8 mouse cellular contexts compared by ENCODE assay signal in the genomic region with DNA sequence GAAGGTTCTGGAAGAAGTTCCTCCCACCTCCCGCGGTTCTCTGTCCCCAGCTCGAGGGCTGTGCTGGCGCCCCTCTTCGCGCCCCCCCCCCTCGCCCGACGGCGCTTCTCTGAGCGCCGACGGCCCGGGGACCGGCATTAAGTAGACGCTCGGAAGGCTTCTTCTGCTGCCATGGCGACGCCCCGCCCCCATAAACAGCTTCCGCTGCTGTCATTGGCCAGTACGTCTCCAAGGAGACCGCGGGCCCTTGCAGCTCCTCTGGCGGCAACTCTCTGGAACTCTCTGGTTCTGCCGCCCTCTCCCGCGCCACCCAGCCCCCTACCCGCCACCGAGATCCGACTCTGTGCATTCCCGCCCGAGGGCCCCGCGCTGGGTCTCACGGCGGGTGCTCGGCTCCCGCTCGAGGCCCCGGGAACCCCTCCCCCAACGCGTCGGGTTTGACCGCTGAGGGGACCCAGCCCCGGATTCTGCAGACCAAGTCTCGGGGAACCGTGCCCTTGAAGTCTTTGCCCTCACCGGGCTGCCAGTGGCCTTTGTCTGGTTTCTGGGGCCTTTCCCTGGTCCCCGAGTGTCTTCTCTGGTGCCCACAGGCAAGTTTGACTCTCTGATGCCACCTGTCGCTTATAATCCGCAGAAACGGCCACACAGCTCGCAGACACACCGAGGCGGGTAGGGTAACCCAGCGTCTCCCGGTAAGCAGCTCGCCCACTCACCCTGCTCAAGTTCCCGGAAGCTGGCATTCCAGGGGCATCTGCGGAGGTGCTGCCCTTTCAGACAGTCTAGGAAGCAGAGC. TPM values are rescaled to one million over a fixed set of nuclear protein-coding genes. Genes with fewer than 3 reads are reported as not detected.
DNase-seq lines count a peak whose midpoint lies in the region; ATAC-seq lines count a peak whose summit lies in the region.

A gene (minus strand): TSS at position 156 of the 793 bp plus-strand sequence.

- no peaks in the 10 kb centered on the region for H3K9me3 ChIP-seq in heart, embryonic 14.5 days (ENCODE audit: control insufficient read depth, low read length)
- H3K9me3 ChIP-seq in liver, embryonic 13.5 days (replicated peaks): no peaks in the 10 kb centered on the region
- no peaks in the 10 kb centered on the region for H3K9me3 ChIP-seq in stomach, embryonic 16.5 days (replicated peaks; ENCODE audit: control insufficient read depth, low read length)

- H3K27ac ChIP-seq in brown adipose tissue, adult 24 weeks (replicated peaks; ENCODE audit: low read depth, low read length): no peak within 1 kb of the TSS
- 0 out of 4 replicates have a peak within 1 kb of the TSS, but pooled peaks of 1 of the 2 experiments have one; percentile 19 for H3K27ac ChIP-seq in heart, embryonic 14.5 days (replicated peaks in 1 of 2; ENCODE audit: control insufficient read depth in 1 of 2, insufficient read depth in 1 of 2, low read depth in 2 of 2, low read length in 2 of 2)
- H3K27ac ChIP-seq in liver, embryonic 13.5 days: no peak within 1 kb of the TSS
- H3K27ac ChIP-seq in stomach, embryonic 16.5 days (ENCODE audit: low read length): no peak within 1 kb of the TSS

- H3K4me3 ChIP-seq in brown adipose tissue, adult 24 weeks (ENCODE audit: insufficient read depth, low read depth, low read length): peak within 1 kb of the TSS; percentile 65
- H3K4me3 ChIP-seq in heart, embryonic 14.5 days (ENCODE audit: control insufficient read depth in 1 of 2, insufficient read depth in 1 of 2, low read depth in 1 of 2, low read length in 2 of 2): peak within 1 kb of the TSS; percentile 62 to 64
- H3K4me3 ChIP-seq in liver, embryonic 13.5 days (replicated peaks): peak within 1 kb of the TSS; percentile 70
- H3K4me3 ChIP-seq in stomach, embryonic 16.5 days (replicated peaks; ENCODE audit: low read length): peak within 1 kb of the TSS; percentile 81

- peak; percentile 97 for DNase-seq in CD4-positive, CD25-positive, alpha-beta regulatory T cell, adult 2 months (ENCODE audit: low read depth, low spot score)
- peak; percentile 78 for DNase-seq in fibroblast of lung, adult 2 months (ENCODE audit: low read depth)
- peak; percentile 98 for DNase-seq in kidney, postnatal 14 days
- DNase-seq in liver, embryonic 13.5 days: peak; percentile 81
- peak; percentile 100 for DNase-seq in neural tube, embryonic 10.5 days (ENCODE audit: extremely low spot score, low spot score)

- H3K4me1 ChIP-seq in brown adipose tissue, adult 24 weeks (ENCODE audit: control insufficient read depth, insufficient read depth, insufficient read length, low read length): no peaks in the 10 kb centered on the region
- peaks cover 11 to 16% of the 10 kb centered on the region in 2 experiments for H3K4me1 ChIP-seq in heart, embryonic 14.5 days (ENCODE audit: control insufficient read depth in 2 of 2, insufficient read depth in 2 of 2, low read length in 2 of 2)
- H3K4me1 ChIP-seq in liver, embryonic 13.5 days (replicated peaks): peaks cover 46% of the 10 kb centered on the region
- H3K4me1 ChIP-seq in stomach, embryonic 16.5 days (ENCODE audit: control insufficient read depth, insufficient read depth, low read length): peaks cover 21% of the 10 kb centered on the region

- H3K36me3 ChIP-seq in heart, embryonic 14.5 days (ENCODE audit: control insufficient read depth, insufficient read depth, low read length): no peaks in the 10 kb centered on the region
- no peaks in the 10 kb centered on the region for H3K36me3 ChIP-seq in liver, embryonic 13.5 days
- H3K36me3 ChIP-seq in stomach, embryonic 16.5 days (ENCODE audit: control insufficient read depth, insufficient read depth, low read length): no peaks in the 10 kb centered on the region

- peak within 1 kb of the TSS; percentile 96 for H3K4me2 ChIP-seq in heart, embryonic 14.5 days (ENCODE audit: low read length)
- peak within 1 kb of the TSS; percentile 97 for H3K4me2 ChIP-seq in liver, embryonic 13.5 days
- H3K4me2 ChIP-seq in stomach, embryonic 16.5 days (ENCODE audit: low read depth, low read length): peak within 1 kb of the TSS; percentile 100

- under 1% methylated on average over 51 of the region's 61 CpGs for WGBS in heart, embryonic 14.5 days
- under 1% methylated on average over 60 of the region's 61 CpGs for WGBS in liver, embryonic 13.5 days (ENCODE audit: insufficient replicate concordance)
- under 1% methylated on average over 56 of the region's 61 CpGs for WGBS in stomach, embryonic 16.5 days

- H3K27me3 ChIP-seq in heart, embryonic 14.5 days (ENCODE audit: control insufficient read depth, insufficient read depth, low read length): peaks cover 24% of the 10 kb centered on the region
- peaks cover 74% of the 10 kb centered on the region for H3K27me3 ChIP-seq in liver, embryonic 13.5 days
- H3K27me3 ChIP-seq in stomach, embryonic 16.5 days (ENCODE audit: control insufficient read depth, insufficient read depth, low read length): peaks cover 19% of the 10 kb centered on the region

- peak; percentile 82 for ATAC-seq in heart, embryonic 14.5 days (ENCODE audit: insufficient number of reproducible peaks, insufficient read depth, low FRiP score, low read depth)
- peak; percentile 67 for ATAC-seq in liver, embryonic 13.5 days (ENCODE audit: low read depth)
- ATAC-seq in stomach, embryonic 16.5 days (ENCODE audit: insufficient read depth, low FRiP score): peak; percentile 90

- peak within 1 kb of the TSS; percentile 75 for H3K9ac ChIP-seq in heart, embryonic 14.5 days (ENCODE audit: low read length)
- H3K9ac ChIP-seq in liver, embryonic 13.5 days: peak within 1 kb of the TSS; percentile 65
- peak within 1 kb of the TSS; percentile 75 for H3K9ac ChIP-seq in stomach, embryonic 16.5 days (ENCODE audit: low read length)

RNA-seq across cellular contexts. Expression of the gene that starts here (rescaled TPM):
- not detected in 2 replicates for polyA plus RNA-seq in brown adipose tissue, adult 24 weeks (2012; ENCODE audit: insufficient read depth, insufficient read length, missing spikeins)
- polyA plus RNA-seq in heart, embryonic 14.5 days (2014; fragmentation: Nextera tagmentation; extraction: Ambion mirVana): 0.07 and 0.12 TPM in 2 replicates
- 1.1 and 1.2 TPM in 2 replicates for polyA plus RNA-seq in liver, embryonic 13.5 days (2015; fragmentation: Nextera tagmentation; extraction: Ambion mirVana)
- polyA plus RNA-seq in stomach, embryonic 16.5 days (2015; fragmentation: Nextera tagmentation; extraction: Ambion mirVana): 0.39 and 0.41 TPM in 2 replicates

Comparison
In these comparisons a context has a peak if more than half of its experiments do, and no peak if none do; other contexts are left out.
1. Peak in ATAC-seq, H3K4me3 ChIP-seq, H3K9ac ChIP-seq and H3K4me2 ChIP-seq in heart, embryonic 14.5 days; RNA of the gene not detected or under 1 TPM.
2. Peak in ATAC-seq, H3K4me3 ChIP-seq, H3K9ac ChIP-seq and H3K4me2 ChIP-seq in stomach, embryonic 16.5 days; RNA of the gene not detected or under 1 TPM.